Mouse (Mus musculus): ENCODE measurements around the gene Alg14.

- TF ChIP-seq CTCF (IDR thresholded peaks at IDR 0.05; ENCODE audit: borderline replicate concordance, control insufficient read depth, extremely low read depth, insufficient read depth, low read length, poor library complexity) = no peak
- TF ChIP-seq POLR2A (IDR thresholded peaks at IDR 0.05; ENCODE audit: control insufficient read depth, extremely low read depth, insufficient read depth, low read length, poor library complexity) = no peak
These were observed 77.0 kb downstream of the Alg14 start for GRCm38 (mm10) chr3:121368616-121369015.
